Mouse (Mus musculus) limb, embryonic 15.5 days (tissue): ENCODE results near the gene Rps6kc1. TPM values are rescaled to one million over a fixed set of nuclear protein-coding genes. Genes with fewer than 3 reads are reported as not detected.
A peak's percentile ranks its signal among the peaks of the same experiment; 100 is the strongest.

Experiments used
- ATAC-seq: fragments of 200-750 bp; cut with Nextera tagmentation; 2 replicates; pipeline ENCODE4 v1.8.0; 2017; ENCODE audit warnings: low read depth, moderate TSS enrichment; ENCODE audit not compliant: insufficient number of reproducible peaks, low FRiP score, low TSS enrichment
- H3K27ac ChIP-seq: fragments of 300-500 bp; sonication (generic); 2 replicates; pipeline ENCODE4 v1.5.1; 2015; ENCODE audit warnings: moderate library complexity, mild to moderate bottlenecking, inconsistent platforms
- H3K27me3 ChIP-seq: fragments of 300-500 bp; sonication (generic); 2 replicates; pipeline ENCODE4 v1.6.1; 2015; ENCODE audit warnings: inconsistent platforms
- H3K36me3 ChIP-seq: fragments of 300-500 bp; sonication (generic); 2 replicates; pipeline ENCODE4 v1.6.1; 2015; ENCODE audit warnings: inconsistent platforms
- H3K4me1 ChIP-seq: fragments of 300-500 bp; sonication (generic); 2 replicates; pipeline ENCODE4 v1.6.1; 2015; ENCODE audit warnings: inconsistent platforms
- H3K4me2 ChIP-seq: fragments of 300-500 bp; sonication (generic); 2 replicates; pipeline ENCODE4 v1.6.1; 2015; ENCODE audit warnings: mild to moderate bottlenecking, inconsistent platforms
- H3K4me3 ChIP-seq: fragments of 300-500 bp; sonication (generic); 2 replicates; pipeline ENCODE4 v1.5.1; 2015; ENCODE audit warnings: mild to moderate bottlenecking, inconsistent platforms
- H3K9ac ChIP-seq: fragments of 300-500 bp; sonication (generic); 2 replicates; pipeline ENCODE4 v1.6.1; 2015; ENCODE audit warnings: inconsistent platforms
- H3K9me3 ChIP-seq: fragments of 300-500 bp; sonication (generic); 2 replicates; pipeline ENCODE4 v1.6.1; 2016; ENCODE audit warnings: inconsistent platforms
- WGBS: fragments of 180-500 bp; shearing (Covaris S2); methylation state at CpG from one replicate; pipeline ENCODE4 v1.1.7; 2015; 5-methylcytosine and 5-hydroxymethylcytosine counted together
- polyA plus RNA-seq: library from polyadenylated mRNA; unstranded; fragments of >200 nt; fragmentation: Nextera tagmentation; extraction: Ambion mirVana; gene quantifications from 2 replicates; pipeline ENCODE4 v1.2.1, GENCODE M21; 2015

The Rps6kc1 gene
- 14.8 and 16.1 TPM in 2 replicates for polyA plus RNA-seq

DNA sequence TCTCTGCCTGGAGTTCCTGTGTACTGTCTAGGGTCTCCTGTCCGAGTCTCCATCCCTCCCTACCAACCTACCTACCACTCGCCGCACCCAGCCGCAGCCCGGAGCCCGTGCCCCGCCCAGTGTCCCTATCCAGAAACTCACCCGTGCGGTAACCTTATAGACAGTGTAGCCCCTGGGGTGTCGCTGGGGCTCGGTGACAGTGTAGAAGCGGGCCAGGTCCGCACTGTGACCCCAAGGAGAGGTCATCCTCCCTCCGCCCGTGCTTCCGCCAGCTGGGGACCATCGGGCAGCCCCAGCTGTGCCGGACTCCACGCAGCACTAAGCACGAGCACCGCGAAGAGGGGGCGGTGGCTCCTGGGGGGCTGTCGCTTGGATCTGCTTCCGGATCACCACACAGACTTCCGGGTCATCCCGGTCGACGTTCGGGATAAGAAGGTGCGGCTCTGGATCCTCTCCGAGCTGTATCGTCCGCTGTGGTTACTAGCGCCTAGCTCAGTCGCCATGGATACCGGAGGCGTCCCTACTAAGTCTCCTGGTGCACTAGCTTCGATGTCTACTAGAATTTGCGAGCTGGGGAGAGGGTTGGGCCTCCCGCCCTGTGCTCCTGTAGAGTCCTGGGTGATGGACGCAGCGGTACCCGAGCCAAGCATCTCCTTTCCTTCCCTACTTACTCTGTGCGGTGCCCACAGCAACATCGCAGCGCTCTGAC, at the start of gene Rps6kc1:
TSS of gene Rps6kc1 (minus strand) at position 356 of the 709 bp plus-strand sequence.
- Histone ChIP-seq H3K4me1 (peaks cover 17% of the 10 kb centered on the region), H3K4me3 (peak within 1 kb of the TSS; percentile 84), H3K27me3 (no peaks in the 10 kb centered on the region), H3K36me3 (0 out of 2 replicates have a peak, but pooled peaks cover 2% of the 10 kb centered on the region), H3K9me3 (no peaks in the 10 kb centered on the region), H3K9ac (peak within 1 kb of the TSS; percentile 87), H3K4me2 (peak within 1 kb of the TSS; percentile 79), H3K27ac (0 out of 2 replicates have a peak within 1 kb of the TSS, but pooled peaks have one; percentile 34)
- ATAC-seq: peak; percentile 73
- under 1% methylated on average over 47 of the region's 47 CpGs for WGBS

DNA sequence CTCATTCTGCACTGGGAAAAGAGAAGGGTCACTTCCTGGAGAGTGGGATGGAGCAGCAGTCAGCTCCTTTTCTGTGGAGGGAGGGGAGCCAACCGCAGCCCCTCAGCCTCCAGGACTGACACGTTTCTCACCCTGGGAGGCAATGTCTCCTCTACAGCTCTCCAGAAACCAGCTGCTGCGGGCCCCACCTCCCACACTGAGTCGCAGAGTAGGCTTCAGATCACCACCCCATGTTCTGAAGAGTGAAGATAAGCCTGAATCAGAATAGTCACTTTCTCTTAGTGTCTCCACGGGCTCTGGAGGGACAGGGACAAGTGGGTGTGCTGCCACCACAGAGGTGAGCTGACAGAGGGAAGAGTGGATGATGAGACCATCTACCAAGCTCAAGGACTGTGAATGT, 47.3 kb upstream of the Rps6kc1 start:
- Histone ChIP-seq H3K27me3 (no peaks in the 10 kb centered on the region), H3K36me3 (peaks cover 91% of the 10 kb centered on the region), H3K27ac (no peak overlapping the region), H3K4me1 (no peaks in the 10 kb centered on the region), H3K4me3 (no peak overlapping the region), H3K4me2 (no peak overlapping the region), H3K9ac (no peak overlapping the region), H3K9me3 (no peaks in the 10 kb centered on the region)
- ATAC-seq: no peak
- 77% methylated on average over 5 of the region's 5 CpGs for WGBS

DNA sequence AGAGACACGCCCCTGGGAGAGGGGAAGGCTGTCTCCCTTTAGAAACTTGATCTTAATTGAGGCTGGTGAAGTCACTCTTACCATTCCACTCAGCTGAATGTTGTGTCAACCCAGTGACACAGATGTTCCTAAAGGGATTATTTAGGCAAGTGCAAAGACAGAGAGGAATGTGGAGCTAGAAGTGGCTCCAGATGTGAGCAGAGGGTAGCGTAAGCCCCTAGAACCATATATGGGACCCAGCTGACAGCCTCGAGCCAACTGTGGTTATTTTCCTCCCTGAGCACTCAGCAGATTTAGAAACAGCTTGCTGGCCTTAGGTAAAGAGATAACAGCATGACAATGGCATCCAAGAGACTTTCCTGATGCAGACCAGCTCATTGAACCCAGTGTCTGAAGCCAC, 41.4 kb upstream of the Rps6kc1 start:
- ATAC-seq: peak; percentile 54; the same call in 1 of the 2 replicates
- H3K27me3 ChIP-seq: no peaks in the 10 kb centered on the region
- no peaks in the 10 kb centered on the region for H3K4me1 ChIP-seq
- H3K4me3 ChIP-seq: no peak overlapping the region
- H3K4me2 ChIP-seq: no peak overlapping the region
- H3K36me3 ChIP-seq: peaks cover 94% of the 10 kb centered on the region
- no peak overlapping the region for H3K9ac ChIP-seq
- H3K9me3 ChIP-seq: no peaks in the 10 kb centered on the region
- 48% methylated on average over 3 of the region's 3 CpGs for WGBS
- H3K27ac ChIP-seq: peak overlapping the region; percentile 24; the same call in 1 of the 2 replicates

DNA sequence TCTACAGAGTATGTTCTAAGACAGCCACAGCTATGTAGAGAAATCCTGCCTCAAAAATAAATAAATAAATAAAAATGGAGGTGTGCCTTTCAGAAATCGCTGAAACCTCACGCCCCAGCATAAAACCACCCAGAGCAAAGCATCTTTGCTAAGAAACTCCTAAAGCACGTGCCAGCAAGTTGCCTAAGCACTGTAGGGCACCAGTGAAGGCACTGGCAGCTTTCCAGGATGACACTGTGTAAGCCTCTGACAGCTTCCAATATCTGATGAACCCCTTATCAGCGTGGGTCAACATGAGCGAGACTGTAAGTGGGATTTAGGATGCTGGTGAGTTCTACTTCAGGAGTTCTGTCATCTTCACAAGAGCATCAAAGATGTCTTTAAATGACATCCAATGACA, 39.4 kb upstream of the Rps6kc1 start:
- Histone ChIP-seq H3K9ac (no peak overlapping the region), H3K4me3 (no peak overlapping the region), H3K9me3 (no peaks in the 10 kb centered on the region), H3K4me2 (no peak overlapping the region), H3K36me3 (peaks cover 88% of the 10 kb centered on the region), H3K27ac (no peak overlapping the region), H3K4me1 (no peaks in the 10 kb centered on the region), H3K27me3 (no peaks in the 10 kb centered on the region)
- no peak for ATAC-seq
- WGBS: 89% methylated on average over 5 of the region's 5 CpGs

DNA sequence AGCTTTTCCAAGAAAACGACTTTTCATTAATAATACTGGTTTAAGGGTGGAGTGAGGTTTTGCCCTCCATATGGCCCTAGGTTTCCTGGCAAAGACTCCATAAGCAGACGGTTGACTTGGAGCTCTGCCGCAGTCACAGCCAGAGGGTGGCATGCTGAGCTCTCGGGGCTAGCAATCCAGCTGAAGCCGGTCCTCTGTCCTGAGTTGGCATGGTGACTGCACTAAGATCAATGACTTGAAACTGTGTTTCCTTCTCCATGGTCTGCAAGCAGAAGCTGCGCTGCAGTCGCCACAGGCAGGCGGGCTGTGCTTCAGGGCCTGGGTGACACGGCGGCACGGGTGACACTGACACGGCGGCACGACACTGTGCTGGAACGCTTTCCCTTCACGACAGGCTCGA, 37.3 kb upstream of the Rps6kc1 start:
- H3K4me2 ChIP-seq: no peak overlapping the region

DNA sequence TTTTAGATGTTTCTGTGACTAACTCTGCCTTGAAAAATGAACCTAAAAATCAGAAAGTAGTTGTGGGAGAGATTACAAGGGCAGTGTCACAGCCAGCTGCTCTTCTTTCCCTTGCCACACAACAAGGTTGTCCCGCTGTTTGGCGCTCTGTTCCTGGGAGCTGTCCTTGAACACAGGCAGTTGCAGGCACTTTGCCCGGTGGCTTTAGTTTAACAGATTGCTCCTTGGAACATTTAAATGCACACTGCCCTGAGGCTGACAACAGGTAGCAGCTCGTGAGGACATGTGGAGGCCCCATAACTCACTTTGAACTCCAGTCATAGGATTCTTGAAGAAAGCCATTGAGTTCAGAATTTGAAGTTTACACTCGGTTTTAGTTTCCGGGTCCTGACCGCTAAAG, 36.9 kb upstream of the Rps6kc1 start:
- H3K4me3 ChIP-seq: no peak overlapping the region
- H3K4me1 ChIP-seq: no peaks in the 10 kb centered on the region
- H3K4me2 ChIP-seq: no peak overlapping the region
- peaks cover 86% of the 10 kb centered on the region for H3K36me3 ChIP-seq
- WGBS: 65% methylated on average over 7 of the region's 7 CpGs
- no peak for ATAC-seq
- no peak overlapping the region for H3K27ac ChIP-seq
- H3K9ac ChIP-seq: no peak overlapping the region
- H3K27me3 ChIP-seq: no peaks in the 10 kb centered on the region
- H3K9me3 ChIP-seq: no peaks in the 10 kb centered on the region

More for the DNA sequence above, 37.3 kb upstream of the Rps6kc1 start:
- Histone ChIP-seq H3K27ac (no peak overlapping the region), H3K9me3 (no peaks in the 10 kb centered on the region), H3K36me3 (peaks cover 86% of the 10 kb centered on the region), H3K9ac (no peak overlapping the region), H3K27me3 (no peaks in the 10 kb centered on the region), H3K4me3 (no peak overlapping the region), H3K4me1 (no peaks in the 10 kb centered on the region)
- 78% methylated on average over 17 of the region's 17 CpGs for WGBS
- ATAC-seq: no peak

DNA sequence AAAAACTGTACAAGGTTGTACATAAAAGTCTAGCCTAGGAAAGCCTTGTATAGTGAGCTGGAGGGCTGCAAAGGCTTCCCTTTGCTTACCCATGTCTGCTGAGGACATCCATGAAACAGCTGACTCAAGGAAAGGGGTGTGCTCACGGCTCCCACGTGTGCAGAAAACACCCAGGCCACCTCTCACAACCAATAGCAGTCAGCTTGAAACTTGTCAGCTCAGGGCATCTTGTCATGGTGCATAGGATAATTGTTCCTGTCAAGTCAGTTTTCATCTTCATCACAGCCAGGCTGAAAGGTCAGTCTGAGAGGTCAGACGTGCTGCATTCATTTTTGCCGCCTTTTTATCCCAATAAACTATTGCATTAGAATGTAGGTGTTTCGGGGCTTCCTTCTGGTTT, 36.4 kb upstream of the Rps6kc1 start:
- H3K4me3 ChIP-seq: no peak overlapping the region
- peaks cover 86% of the 10 kb centered on the region for H3K36me3 ChIP-seq
- ATAC-seq: no peak
- no peak overlapping the region for H3K27ac ChIP-seq
- H3K4me2 ChIP-seq: no peak overlapping the region
- H3K9ac ChIP-seq: no peak overlapping the region
- H3K9me3 ChIP-seq: no peaks in the 10 kb centered on the region
- 79% methylated on average over 5 of the region's 5 CpGs for WGBS
- H3K4me1 ChIP-seq: no peaks in the 10 kb centered on the region
- H3K27me3 ChIP-seq: no peaks in the 10 kb centered on the region

DNA sequence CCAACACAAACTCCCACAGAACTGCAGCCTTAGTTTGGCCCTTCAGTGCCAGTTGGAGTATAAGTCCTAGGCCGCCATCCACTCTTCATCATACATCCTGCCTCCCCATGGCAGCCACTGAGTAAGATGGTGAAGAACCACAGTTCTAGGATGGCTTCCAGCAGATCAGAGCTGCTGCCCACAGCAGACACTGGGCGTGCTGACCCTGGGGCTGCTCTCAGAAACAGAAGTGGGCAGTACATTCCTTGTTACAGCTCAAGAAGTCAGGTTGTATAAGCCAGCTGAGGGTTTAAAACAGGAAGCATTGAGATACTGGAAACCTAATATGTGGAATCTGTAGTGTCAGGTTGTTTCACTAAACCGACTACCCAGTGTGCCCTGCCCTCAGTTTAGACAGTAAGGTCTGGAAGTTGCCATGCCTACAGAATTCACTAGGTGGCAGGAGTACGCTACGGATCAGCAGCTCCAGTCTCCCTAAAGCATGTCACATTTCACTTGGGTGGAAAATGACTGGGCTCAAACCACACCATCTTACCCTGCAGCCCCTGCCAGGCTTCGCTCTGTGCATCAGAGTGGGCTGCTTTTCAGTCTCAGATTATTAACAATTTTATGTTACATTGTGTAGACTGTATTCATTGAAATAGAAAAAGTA, 32.7 kb upstream of the Rps6kc1 start:
- no peaks in the 10 kb centered on the region for H3K27me3 ChIP-seq
- H3K4me1 ChIP-seq: no peaks in the 10 kb centered on the region
- peak; percentile 52; the same call in 1 of the 2 replicates for ATAC-seq
- no peak overlapping the region for H3K27ac ChIP-seq
- H3K9ac ChIP-seq: no peak overlapping the region
- WGBS: 52% methylated on average over 6 of the region's 6 CpGs
- no peaks in the 10 kb centered on the region for H3K9me3 ChIP-seq
- H3K4me3 ChIP-seq: no peak overlapping the region
- no peak overlapping the region for H3K4me2 ChIP-seq
- H3K36me3 ChIP-seq: peaks cover 89% of the 10 kb centered on the region

DNA sequence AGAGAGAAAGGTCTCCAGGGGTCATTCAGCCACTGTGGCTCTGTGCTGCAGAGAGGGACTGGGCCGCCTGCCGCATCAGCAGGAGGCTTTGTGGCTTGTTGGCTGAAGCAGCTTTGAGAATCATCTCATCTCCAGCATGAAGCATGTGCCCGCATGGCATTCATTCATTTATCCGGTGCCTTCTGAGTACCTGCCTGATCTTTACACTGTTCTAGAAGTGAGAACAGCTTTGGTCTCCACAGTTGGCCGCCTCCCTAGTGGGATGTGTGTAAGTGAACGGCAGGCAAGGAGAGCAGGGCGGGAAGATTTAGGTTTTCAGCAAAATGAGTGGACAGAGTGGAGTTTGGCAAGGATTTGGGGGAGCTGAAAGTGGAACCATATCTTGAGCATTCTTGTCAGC, 28.2 kb upstream of the Rps6kc1 start:
- Histone ChIP-seq H3K9ac (no peak overlapping the region), H3K4me2 (no peak overlapping the region), H3K9me3 (no peaks in the 10 kb centered on the region), H3K4me3 (no peak overlapping the region), H3K4me1 (no peaks in the 10 kb centered on the region), H3K27ac (no peak overlapping the region), H3K27me3 (no peaks in the 10 kb centered on the region), H3K36me3 (peaks cover 69% of the 10 kb centered on the region)
- 88% methylated on average over 7 of the region's 7 CpGs for WGBS
- ATAC-seq: no peak

DNA sequence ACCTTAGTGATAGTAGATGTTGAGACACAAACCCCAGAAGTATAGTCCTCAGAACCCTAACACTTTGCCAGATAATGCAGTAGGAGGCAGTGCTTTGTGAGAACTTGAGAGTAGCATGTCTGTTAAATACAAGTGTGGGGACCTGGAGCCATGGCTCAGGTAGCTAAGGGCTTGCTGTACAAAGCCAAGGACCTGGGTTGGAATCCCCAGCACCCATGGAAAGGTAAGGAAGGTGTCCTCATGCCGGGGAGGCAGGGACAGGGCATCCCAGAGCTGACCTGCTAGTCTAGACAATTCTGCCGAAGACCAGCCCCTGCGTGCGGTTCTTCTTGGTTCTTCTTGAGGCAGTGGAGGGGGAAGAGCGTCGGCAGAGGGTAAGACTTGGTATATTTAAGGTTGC, 18.6 kb upstream of the Rps6kc1 start:
- Histone ChIP-seq H3K27ac (no peak overlapping the region), H3K4me2 (no peak overlapping the region), H3K4me3 (no peak overlapping the region), H3K9ac (no peak overlapping the region), H3K9me3 (no peaks in the 10 kb centered on the region), H3K4me1 (peaks cover 8% of the 10 kb centered on the region; the same call in 1 of the 2 replicates), H3K27me3 (no peaks in the 10 kb centered on the region), H3K36me3 (peaks cover 21% of the 10 kb centered on the region)
- 75% methylated on average over 6 of the region's 6 CpGs for WGBS
- no peak for ATAC-seq

DNA sequence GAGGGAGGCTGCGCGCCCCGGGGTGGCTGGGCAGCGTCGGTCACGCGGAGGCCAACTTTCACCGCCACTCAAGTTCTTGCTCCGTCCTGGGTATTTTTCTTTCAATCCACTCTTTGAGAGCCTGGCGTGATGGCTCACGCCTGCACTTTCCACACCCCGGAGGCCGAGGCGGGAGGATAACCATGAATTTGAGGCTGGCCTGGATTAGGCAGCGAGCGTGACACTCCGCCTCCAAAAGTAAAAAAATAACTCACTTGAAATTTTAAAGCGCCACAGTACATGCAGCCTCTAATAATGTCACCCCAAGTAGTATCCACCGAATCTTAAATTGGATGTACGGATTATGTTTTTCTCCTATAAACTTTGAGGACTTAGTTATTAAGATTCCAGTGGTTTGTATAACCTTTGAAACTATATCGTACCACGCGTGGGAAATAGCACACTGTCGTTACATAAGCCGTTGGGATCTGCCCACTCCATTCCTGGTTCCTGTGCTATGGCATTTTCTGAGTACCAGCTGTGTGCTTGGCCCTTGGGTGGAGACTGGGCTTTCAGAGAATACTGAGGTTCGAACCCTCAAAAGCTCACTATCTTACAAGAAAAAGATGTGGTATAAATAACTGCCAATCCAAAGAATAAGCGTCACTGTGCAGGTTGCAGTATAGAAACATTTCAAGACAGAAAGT, 17.6 kb upstream of the Rps6kc1 start:
- ATAC-seq: peak; percentile 30
- WGBS: 5% methylated on average over 27 of the region's 27 CpGs

More for the DNA sequence above, 17.6 kb upstream of the Rps6kc1 start:
- peak overlapping the region; percentile 75 for H3K4me3 ChIP-seq
- no peaks in the 10 kb centered on the region for H3K9me3 ChIP-seq
- H3K36me3 ChIP-seq: peaks cover 11% of the 10 kb centered on the region
- H3K4me2 ChIP-seq: peak overlapping the region; percentile 62
- H3K27me3 ChIP-seq: no peaks in the 10 kb centered on the region
- H3K4me1 ChIP-seq: peaks cover 8% of the 10 kb centered on the region; the same call in 1 of the 2 replicates
- peak overlapping the region; percentile 85 for H3K9ac ChIP-seq
- peak overlapping the region; percentile 99 for H3K27ac ChIP-seq
